Mouse (Mus musculus): ENCODE results near the gene BC048507. TPM values are rescaled to one million over a fixed set of nuclear protein-coding genes. Genes with fewer than 3 reads are reported as not detected.

BC048507 gene
- polyA plus RNA-seq, 1 experiment from 2014 or later, result not detected

- no peak for DNase-seq
- no peaks in the 10 kb centered on the region for H3K9me3 ChIP-seq (ENCODE audit: control insufficient read depth, low read length)
- no peaks in the 10 kb centered on the region for H3K27me3 ChIP-seq (ENCODE audit: control insufficient read depth, insufficient read depth, low read length)
- H3K9ac ChIP-seq (replicated peaks; ENCODE audit: low read length), result no peak overlapping the region
- no peak overlapping the region for H3K4me3 ChIP-seq (replicated peaks; ENCODE audit: low read depth, low read length)
- WGBS, result 93% methylated on average over 8 of the region's 8 CpGs
- ATAC-seq (ENCODE audit: low FRiP score, low TSS enrichment), result no peak
- H3K36me3 ChIP-seq (ENCODE audit: control insufficient read depth, insufficient read depth, low read length), result no peaks in the 10 kb centered on the region
- H3K4me2 ChIP-seq (ENCODE audit: low read length), result no peak overlapping the region
- no peaks in the 10 kb centered on the region for H3K4me1 ChIP-seq (ENCODE audit: control insufficient read depth, insufficient read depth, low read length)
- H3K27ac ChIP-seq (replicated peaks; ENCODE audit: low read depth, low read length), result no peak overlapping the region
Measured at GRCm38 (mm10) chr13:67883966-67884365, 20.8 kb downstream of the BC048507 start.

GRCm38 (mm10) chr13:67909759-67910158 lies 46.6 kb downstream of the BC048507 start:
- DNase-seq, result no peak
- WGBS, result 26% methylated on average over 5 of the region's 5 CpGs
- Histone ChIP-seq H3K9me3 (ENCODE audit: control insufficient read depth, low read length) (peaks cover 14% of the 10 kb centered on the region; the same call in 1 of the 2 replicates), H3K27ac (replicated peaks; ENCODE audit: low read depth, low read length) (no peak overlapping the region), H3K4me2 (ENCODE audit: low read length) (no peak overlapping the region), H3K4me3 (replicated peaks; ENCODE audit: low read depth, low read length) (no peak overlapping the region), H3K9ac (replicated peaks; ENCODE audit: low read length) (no peak overlapping the region), H3K4me1 (ENCODE audit: control insufficient read depth, insufficient read depth, low read length) (no peaks in the 10 kb centered on the region), H3K27me3 (ENCODE audit: control insufficient read depth, insufficient read depth, low read length) (no peaks in the 10 kb centered on the region), H3K36me3 (ENCODE audit: control insufficient read depth, insufficient read depth, low read length) (no peaks in the 10 kb centered on the region)
- ATAC-seq (ENCODE audit: low FRiP score, low TSS enrichment), result no peak

Other genes with a start within 250 kb of the BC048507 start
- gene Gm49345, start 225.6 kb upstream of the BC048507 start, polyA plus RNA-seq (2014; fragmentation: Nextera tagmentation; extraction: Ambion mirVana), result not detected in 2 replicates
- 4.1 and 4.3 TPM in 2 replicates for gene Zfp729a, start 225.5 kb upstream of the BC048507 start, polyA plus RNA-seq (2014; fragmentation: Nextera tagmentation; extraction: Ambion mirVana)
- 13.9 and 15.9 TPM in 2 replicates for gene Zfp738, start 176.3 kb upstream of the BC048507 start, polyA plus RNA-seq (2014; fragmentation: Nextera tagmentation; extraction: Ambion mirVana)
- 5.4 and 6.7 TPM in 2 replicates for gene Zfp65, start 134.2 kb upstream of the BC048507 start, polyA plus RNA-seq (2014; fragmentation: Nextera tagmentation; extraction: Ambion mirVana)
- gene Zfp85, start 108.1 kb upstream of the BC048507 start, polyA plus RNA-seq (2014; fragmentation: Nextera tagmentation; extraction: Ambion mirVana), result 10.5 and 11.1 TPM in 2 replicates
- gene Zfp493, start 83.6 kb upstream of the BC048507 start, polyA plus RNA-seq (2014; fragmentation: Nextera tagmentation; extraction: Ambion mirVana), result 2.6 and 3.6 TPM in 2 replicates
- gene Zfp273, start 49.6 kb upstream of the BC048507 start, polyA plus RNA-seq (2014; fragmentation: Nextera tagmentation; extraction: Ambion mirVana), result 15.1 and 15.5 TPM in 2 replicates
- 5.0 and 6.1 TPM in 2 replicates for gene Gm10037, start 32.2 kb upstream of the BC048507 start, polyA plus RNA-seq (2014; fragmentation: Nextera tagmentation; extraction: Ambion mirVana)